Mouse (Mus musculus) ES-Bruce4 (cell line): Measurements from ENCODE around the gene Cyb5b.

Source experiments
- CTCF ChIP-seq: IDR thresholded peaks from one replicate; pipeline ENCODE4 v1.8.1; 2011; ENCODE audit warnings: low read depth, low read length
- EP300 ChIP-seq: IDR thresholded peaks from 2 replicates; pipeline ENCODE4 v1.6.1; 2011; ENCODE audit warnings: low read depth, low read length; ENCODE audit not compliant: insufficient read depth
- POLR2A ChIP-seq: IDR thresholded peaks from one replicate; pipeline ENCODE4 v1.8.1; 2011; ENCODE audit warnings: low read length; ENCODE audit not compliant: insufficient read depth

- TF ChIP-seq POLR2A (no peak), CTCF (no peak), EP300 (no peak)
These were observed 36.1 kb upstream of the Cyb5b start for GRCm38 (mm10) chr8:107114150-107115007.
